Mouse (Mus musculus) lung, embryonic 16.5 days (tissue): ENCODE results near the gene Bank1. TPM values are rescaled to one million over a fixed set of nuclear protein-coding genes. Genes with fewer than 3 reads are reported as not detected.

Source experiments
- ATAC-seq: fragments of 200-750 bp; cut with Nextera tagmentation; 2 replicates; pipeline ENCODE4 v1.8.0; 2017; ENCODE audit warnings: low read depth, mild to moderate bottlenecking, moderate library complexity
- H3K27ac ChIP-seq: fragments of 300-500 bp; sonication (generic); 2 replicates; pipeline ENCODE4 v1.5.1; 2014; ENCODE audit warnings: mild to moderate bottlenecking, control low read depth, low read length
- H3K27me3 ChIP-seq: fragments of 300-500 bp; sonication (generic); 2 replicates; pipeline ENCODE4 v1.6.1; 2014; ENCODE audit warnings: low read depth, low read length, mixed read lengths; ENCODE audit not compliant: control insufficient read depth, insufficient read depth
- H3K36me3 ChIP-seq: fragments of 300-500 bp; sonication (generic); 2 replicates; pipeline ENCODE4 v1.6.1; 2014; ENCODE audit warnings: low read length; ENCODE audit not compliant: control insufficient read depth, insufficient read depth
- H3K4me1 ChIP-seq: fragments of 300-500 bp; sonication (generic); replicated peaks from 2 replicates; pipeline ENCODE4 v1.6.1; 2014; ENCODE audit warnings: low read length, mixed read lengths; ENCODE audit not compliant: control insufficient read depth, insufficient read depth
- H3K4me2 ChIP-seq: fragments of 300-500 bp; sonication (generic); 2 replicates; pipeline ENCODE4 v1.6.1; 2014; ENCODE audit warnings: low read depth, low read length, control low read depth
- H3K4me3 ChIP-seq: fragments of 300-500 bp; sonication (generic); 2 replicates; pipeline ENCODE4 v1.5.1; 2014; ENCODE audit warnings: mild to moderate bottlenecking, low read length, control low read depth
- H3K9ac ChIP-seq: fragments of 300-500 bp; sonication (generic); 2 replicates; pipeline ENCODE4 v1.6.1; 2014; ENCODE audit warnings: low read length, control low read depth
- H3K9me3 ChIP-seq: fragments of 300-500 bp; sonication (generic); 2 replicates; pipeline ENCODE4 v1.6.1; 2016; ENCODE audit warnings: low read length; ENCODE audit not compliant: control insufficient read depth
- WGBS: fragments of 180-500 bp; shearing (Covaris S2); extraction: QIAGEN DNeasy Blood & Tissue Kit; methylation state at CpG from one replicate; pipeline ENCODE4 v1.1.7; 2014; 5-methylcytosine and 5-hydroxymethylcytosine counted together
- polyA plus RNA-seq: library from polyadenylated mRNA; unstranded; fragments of >200 nt; fragmentation: Nextera tagmentation; extraction: Ambion mirVana; gene quantifications from 2 replicates; pipeline ENCODE4 v1.2.1, GENCODE M21; 2015

Gene Bank1
- polyA plus RNA-seq, 1 experiment from 2014 or later: 0.45 TPM

DNA sequence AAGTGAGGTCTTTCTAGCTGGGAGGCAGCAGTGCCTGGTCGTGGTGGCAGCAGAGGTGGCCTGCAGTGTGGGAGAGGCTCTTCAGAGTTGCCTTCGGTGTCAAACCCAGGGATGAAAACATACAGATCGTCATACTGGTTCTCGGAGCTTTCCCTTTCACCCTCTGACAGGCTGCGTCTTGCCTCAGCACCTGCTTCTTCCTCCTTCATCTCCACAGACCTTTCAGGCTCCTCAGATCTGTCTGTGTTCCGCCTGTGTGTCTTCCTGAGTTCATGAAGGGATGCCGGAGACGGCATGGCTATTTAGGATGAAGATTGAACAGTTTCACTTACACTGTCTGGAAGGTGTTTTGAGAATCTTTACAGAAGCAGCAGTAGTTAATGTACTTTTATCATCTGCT, 225.6 kb downstream of the Bank1 start:
- no peaks in the 10 kb centered on the region for H3K9me3 ChIP-seq
- H3K4me2 ChIP-seq: no peak overlapping the region
- H3K9ac ChIP-seq: no peak overlapping the region
- no peak overlapping the region for H3K27ac ChIP-seq
- no peaks in the 10 kb centered on the region for H3K36me3 ChIP-seq
- no peaks in the 10 kb centered on the region for H3K27me3 ChIP-seq
- H3K4me3 ChIP-seq: no peak overlapping the region
- 75% methylated on average over 8 of the region's 8 CpGs for WGBS
- H3K4me1 ChIP-seq: no peaks in the 10 kb centered on the region
- no peak for ATAC-seq

DNA sequence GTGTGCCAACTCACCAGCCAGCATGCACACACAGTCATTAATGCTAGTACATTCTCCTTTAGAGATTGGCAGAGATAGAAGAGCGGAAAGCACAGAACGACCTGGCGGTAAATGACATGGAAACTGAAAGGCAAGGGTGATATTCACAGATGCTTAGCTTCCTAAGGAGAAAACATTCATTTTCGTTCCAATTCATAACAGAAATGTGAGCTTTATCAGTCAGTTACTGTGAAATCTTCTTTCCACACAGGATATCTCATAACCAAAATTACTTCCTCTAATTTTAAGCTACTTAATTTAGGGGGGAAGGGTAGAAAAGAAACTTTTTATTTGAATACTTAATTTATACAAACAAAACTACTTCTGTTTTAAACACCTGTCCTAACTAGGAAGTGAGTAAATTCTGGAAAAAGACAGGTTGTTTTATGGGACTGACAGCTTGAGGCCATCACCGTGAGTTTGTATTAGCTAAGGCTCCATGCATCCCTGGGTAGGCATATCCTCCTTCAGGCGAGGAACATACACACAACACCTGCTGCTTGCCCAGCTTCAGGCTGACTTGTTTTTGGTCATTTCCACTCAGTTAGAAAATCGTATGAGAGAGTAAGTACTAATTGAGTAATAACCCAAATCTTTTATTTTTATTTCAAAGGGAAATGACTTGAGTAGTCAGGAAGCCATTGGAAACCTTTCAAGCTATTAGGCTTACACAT, 238.8 kb downstream of the Bank1 start:
- Histone ChIP-seq H3K27ac (no peak overlapping the region), H3K9ac (no peak overlapping the region), H3K4me1 (no peaks in the 10 kb centered on the region), H3K27me3 (no peaks in the 10 kb centered on the region), H3K4me2 (no peak overlapping the region), H3K9me3 (no peaks in the 10 kb centered on the region), H3K36me3 (no peaks in the 10 kb centered on the region), H3K4me3 (no peak overlapping the region)
- WGBS: 70% methylated on average over 7 of the region's 7 CpGs
- no peak for ATAC-seq

DNA sequence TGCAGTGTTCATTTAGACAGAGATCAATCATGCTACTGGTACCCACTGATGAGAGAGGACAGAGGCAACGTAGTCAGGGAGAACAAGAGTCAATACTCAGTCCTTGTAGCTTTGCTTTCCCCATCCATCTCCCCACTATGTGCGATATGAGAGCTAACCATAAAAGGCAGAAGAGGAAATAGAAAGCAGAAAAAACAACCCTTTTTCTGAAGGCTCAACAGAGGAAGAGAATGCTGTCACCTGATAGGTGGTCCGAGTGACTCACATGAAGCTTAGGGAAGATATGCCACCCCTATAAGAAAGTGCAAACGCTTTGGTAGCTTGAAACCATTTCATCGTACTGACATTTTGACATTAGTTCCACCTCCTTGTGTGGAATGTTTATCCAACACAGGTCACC, 239.4 kb downstream of the Bank1 start:
- 53% methylated on average over 5 of the region's 5 CpGs for WGBS

DNA sequence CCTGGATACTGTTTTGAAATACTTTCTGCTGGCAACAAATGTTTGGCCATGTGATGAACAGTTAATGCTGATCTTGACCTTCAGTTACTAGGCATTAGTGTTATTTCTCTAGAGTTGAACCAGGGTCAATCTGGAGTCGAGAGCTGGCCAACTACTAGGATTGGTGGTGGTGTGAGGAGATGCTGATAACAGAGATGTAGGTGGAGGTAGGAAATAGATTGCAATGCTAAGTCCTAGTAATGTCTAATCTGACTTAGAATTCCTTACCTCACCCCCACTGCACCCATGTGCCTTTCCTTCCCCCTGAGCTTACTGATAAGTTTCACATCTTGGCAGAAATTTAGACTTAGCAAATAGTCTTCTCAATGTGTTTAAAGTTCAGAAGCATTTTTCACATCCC, 240.8 kb downstream of the Bank1 start:
- Histone ChIP-seq H3K36me3 (no peaks in the 10 kb centered on the region), H3K4me2 (no peak overlapping the region), H3K4me1 (no peaks in the 10 kb centered on the region), H3K4me3 (no peak overlapping the region), H3K9ac (no peak overlapping the region), H3K27ac (no peak overlapping the region), H3K9me3 (no peaks in the 10 kb centered on the region), H3K27me3 (no peaks in the 10 kb centered on the region)
- ATAC-seq: no peak
- 41% methylated on average over 1 of the region's 1 CpGs for WGBS

More for the DNA sequence above, 239.4 kb downstream of the Bank1 start:
- H3K9ac ChIP-seq: no peak overlapping the region
- H3K36me3 ChIP-seq: no peaks in the 10 kb centered on the region
- H3K27ac ChIP-seq: no peak overlapping the region
- H3K4me3 ChIP-seq: no peak overlapping the region
- no peaks in the 10 kb centered on the region for H3K4me1 ChIP-seq
- no peak for ATAC-seq
- no peaks in the 10 kb centered on the region for H3K9me3 ChIP-seq
- no peak overlapping the region for H3K4me2 ChIP-seq
- no peaks in the 10 kb centered on the region for H3K27me3 ChIP-seq

DNA sequence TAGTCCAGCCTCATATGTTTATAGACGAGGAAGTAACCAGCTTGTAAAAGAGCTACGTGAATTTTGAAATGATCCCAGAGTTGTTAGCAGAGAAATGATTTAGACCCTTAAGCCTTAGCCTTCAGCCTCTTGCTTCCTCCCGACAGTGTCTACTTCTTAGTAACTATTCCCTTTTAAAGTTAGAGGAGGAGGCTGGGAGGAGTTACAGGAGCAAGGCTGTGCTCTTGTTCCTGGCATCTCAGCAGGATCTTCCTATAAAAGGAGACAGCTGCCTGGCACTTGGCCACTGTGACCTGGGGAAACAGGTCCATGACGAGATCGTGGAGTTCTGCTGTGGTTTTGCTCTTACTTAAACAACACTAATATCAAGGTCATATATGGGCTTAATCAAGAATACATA, 241.8 kb downstream of the Bank1 start:
- H3K27ac ChIP-seq: no peak overlapping the region
- no peak overlapping the region for H3K9ac ChIP-seq
- no peaks in the 10 kb centered on the region for H3K36me3 ChIP-seq
- H3K4me2 ChIP-seq: no peak overlapping the region
- ATAC-seq: no peak
- no peaks in the 10 kb centered on the region for H3K27me3 ChIP-seq
- H3K9me3 ChIP-seq: no peaks in the 10 kb centered on the region
- H3K4me1 ChIP-seq: no peaks in the 10 kb centered on the region
- no peak overlapping the region for H3K4me3 ChIP-seq
- WGBS: 42% methylated on average over 5 of the region's 5 CpGs

DNA sequence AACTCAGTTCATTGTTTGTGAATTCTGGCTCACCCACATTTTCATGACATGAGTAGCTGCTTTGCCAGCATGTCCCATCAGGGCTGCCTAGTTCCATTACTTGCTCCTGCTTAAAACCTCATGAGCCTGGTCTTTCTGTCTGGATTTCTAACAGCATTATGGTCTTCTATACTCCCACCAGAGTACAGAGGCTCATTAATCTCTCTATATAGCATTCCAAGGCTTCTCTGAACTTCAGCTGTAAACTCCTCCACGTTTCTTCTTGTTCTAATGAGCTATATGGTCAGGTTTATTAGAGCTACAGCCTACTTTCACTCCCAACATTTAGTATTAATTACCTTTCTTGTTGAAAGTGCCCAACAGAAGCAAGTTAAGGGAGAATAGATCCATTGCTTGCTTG, 244.6 kb downstream of the Bank1 start:
- no peak overlapping the region for H3K27ac ChIP-seq
- ATAC-seq: no peak
- H3K9me3 ChIP-seq: no peaks in the 10 kb centered on the region
- H3K27me3 ChIP-seq: no peaks in the 10 kb centered on the region
- H3K9ac ChIP-seq: no peak overlapping the region
- no peaks in the 10 kb centered on the region for H3K4me1 ChIP-seq
- no peak overlapping the region for H3K4me2 ChIP-seq
- H3K4me3 ChIP-seq: no peak overlapping the region
- no peaks in the 10 kb centered on the region for H3K36me3 ChIP-seq
- 51% methylated on average over 1 of the region's 1 CpGs for WGBS

DNA sequence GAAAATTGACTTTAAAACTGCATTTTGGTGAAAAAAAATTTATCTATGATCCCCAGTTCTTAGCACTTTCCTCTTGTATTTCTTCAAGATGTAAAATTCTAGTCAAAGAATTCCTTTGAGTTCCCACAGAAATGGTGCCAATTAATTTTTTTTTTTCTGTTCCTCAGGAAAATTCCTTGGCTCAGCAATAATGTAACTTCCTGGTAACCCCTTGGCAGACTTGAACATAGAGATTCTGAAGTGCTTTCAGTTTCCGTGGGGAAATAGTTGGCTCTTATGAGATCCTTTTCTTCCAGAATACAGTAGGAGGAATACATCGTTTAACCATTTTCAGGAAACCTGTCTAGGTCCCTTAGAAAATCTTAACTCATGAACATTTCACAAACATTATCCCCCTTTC, 247.3 kb downstream of the Bank1 start:
- H3K4me3 ChIP-seq: no peak overlapping the region
- H3K27ac ChIP-seq: no peak overlapping the region
- H3K4me1 ChIP-seq: no peaks in the 10 kb centered on the region
- no peak for ATAC-seq
- no peak overlapping the region for H3K4me2 ChIP-seq
- no peaks in the 10 kb centered on the region for H3K36me3 ChIP-seq
- H3K27me3 ChIP-seq: no peaks in the 10 kb centered on the region
- no peak overlapping the region for H3K9ac ChIP-seq
- no peaks in the 10 kb centered on the region for H3K9me3 ChIP-seq
- 42% methylated on average over 2 of the region's 2 CpGs for WGBS

DNA sequence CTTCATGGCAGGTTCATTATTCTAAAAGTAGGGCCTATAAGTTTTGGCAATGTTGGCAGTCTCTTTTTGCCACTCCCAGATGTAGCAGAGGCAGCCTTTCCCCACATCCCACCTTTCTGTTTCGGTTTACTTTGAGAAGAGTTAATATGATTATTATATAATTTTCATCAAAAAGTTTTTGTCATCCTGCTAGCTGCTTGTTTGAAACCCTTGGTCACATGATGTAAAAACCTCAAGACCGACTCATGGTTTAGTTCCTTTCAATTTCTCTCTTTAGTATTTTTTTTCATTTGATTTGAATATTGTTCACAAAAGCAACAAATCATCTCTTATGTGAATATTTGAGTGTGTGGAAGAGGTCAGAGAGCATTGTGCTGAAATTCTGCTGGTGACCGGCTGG, 255.5 kb downstream of the Bank1 start:
- Histone ChIP-seq H3K4me2 (no peak overlapping the region), H3K9me3 (no peaks in the 10 kb centered on the region), H3K4me3 (no peak overlapping the region), H3K27me3 (no peaks in the 10 kb centered on the region), H3K9ac (no peak overlapping the region), H3K4me1 (no peaks in the 10 kb centered on the region), H3K27ac (no peak overlapping the region), H3K36me3 (no peaks in the 10 kb centered on the region)
- ATAC-seq: no peak
- 82% methylated on average over 3 of the region's 3 CpGs for WGBS

DNA sequence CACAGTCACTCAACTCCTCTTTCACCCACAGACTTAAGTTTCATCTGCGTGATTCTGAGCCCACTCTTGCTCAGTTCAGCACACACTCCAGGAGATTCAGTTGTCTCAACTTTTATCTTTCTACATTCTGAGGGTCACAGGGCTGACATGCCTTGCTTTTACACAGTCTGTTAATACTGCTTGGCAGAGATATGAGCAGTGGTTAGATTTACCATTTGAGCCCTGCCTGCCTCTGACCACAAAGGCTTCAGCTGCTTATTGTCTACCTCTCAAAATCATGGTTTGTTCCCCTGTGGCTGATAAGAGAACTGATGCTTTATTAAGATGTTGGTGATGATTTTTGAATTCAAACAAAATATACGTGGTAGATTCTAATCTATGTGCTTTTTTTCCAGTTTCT, 264.0 kb downstream of the Bank1 start:
- Histone ChIP-seq H3K4me1 (no peaks in the 10 kb centered on the region), H3K4me3 (no peak overlapping the region), H3K4me2 (no peak overlapping the region), H3K27ac (no peak overlapping the region), H3K9me3 (no peaks in the 10 kb centered on the region), H3K9ac (no peak overlapping the region), H3K36me3 (no peaks in the 10 kb centered on the region), H3K27me3 (no peaks in the 10 kb centered on the region)
- ATAC-seq: no peak
- 54% methylated on average over 2 of the region's 2 CpGs for WGBS

DNA sequence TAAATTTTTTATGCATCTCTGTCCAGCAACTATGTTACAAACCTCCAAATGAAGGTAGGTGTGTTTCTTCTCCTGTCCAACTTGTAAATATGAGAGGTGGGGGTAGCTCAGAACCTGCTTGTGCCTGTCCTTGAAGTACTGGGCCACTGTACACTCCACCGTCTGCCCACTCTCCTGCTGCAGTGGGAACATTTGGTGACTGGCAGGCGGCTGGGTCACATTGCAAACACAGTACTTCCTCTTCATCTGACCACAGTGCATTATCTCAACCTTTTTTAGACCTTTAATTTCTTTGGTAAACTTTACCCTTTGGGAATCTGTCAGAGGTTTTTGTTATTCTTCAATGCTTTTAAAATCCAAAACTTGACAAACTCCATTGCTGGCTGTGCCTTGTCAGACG, 275.2 kb downstream of the Bank1 start:
- ATAC-seq: no peak
- H3K27ac ChIP-seq: no peak overlapping the region
- no peaks in the 10 kb centered on the region for H3K27me3 ChIP-seq
- no peak overlapping the region for H3K9ac ChIP-seq
- no peak overlapping the region for H3K4me2 ChIP-seq
- no peaks in the 10 kb centered on the region for H3K9me3 ChIP-seq
- WGBS: 62% methylated on average over 3 of the region's 3 CpGs
- no peak overlapping the region for H3K4me3 ChIP-seq
- H3K4me1 ChIP-seq: no peaks in the 10 kb centered on the region
- no peaks in the 10 kb centered on the region for H3K36me3 ChIP-seq
